Mouse (Mus musculus) neural tube, embryonic 11.5 days (tissue): ENCODE data around the gene Fam207a. TPM values are rescaled to one million over a fixed set of nuclear protein-coding genes. Genes with fewer than 3 reads are reported as not detected.

Source experiments
- polyA plus RNA-seq: library from polyadenylated mRNA; unstranded; fragments of >200 nt; fragmentation: Nextera tagmentation; extraction: Ambion mirVana; gene quantifications from 2 replicates; pipeline ENCODE4 v1.2.1, GENCODE M21; 2014

Gene Fam207a
- polyA plus RNA-seq, 1 experiment from 2014 or later: 49.0 TPM

Other genes with a start within 250 kb of the Fam207a start
- 5.1 and 5.2 TPM in 2 replicates for gene Adarb1, start 97.5 kb downstream of the Fam207a start, polyA plus RNA-seq
- gene Itgb2, start 14.5 kb upstream of the Fam207a start, polyA plus RNA-seq: 1.5 TPM in 2 replicates
- 71.4 and 72.1 TPM in 2 replicates for gene Pttg1ip, start 65.9 kb upstream of the Fam207a start, polyA plus RNA-seq
- gene Sumo3, start 90.3 kb upstream of the Fam207a start, polyA plus RNA-seq: 334 and 346 TPM in 2 replicates
- gene Gm49325, start 90.4 kb upstream of the Fam207a start, polyA plus RNA-seq: 1.4 and 4.8 TPM in 2 replicates
- gene Ube2g2, start 106.5 kb upstream of the Fam207a start, polyA plus RNA-seq: 65.9 and 66.0 TPM in 2 replicates
- gene Tspear, start 170.8 kb upstream of the Fam207a start, polyA plus RNA-seq: 0.92 and 1.0 TPM in 2 replicates
- not detected in 2 replicates for gene Gm19402, start 175.0 kb upstream of the Fam207a start, polyA plus RNA-seq
- gene Gm9508, start 181.4 kb upstream of the Fam207a start, polyA plus RNA-seq: not detected in 2 replicates
- gene Gm10272, start 190.8 kb upstream of the Fam207a start, polyA plus RNA-seq: not detected in 2 replicates
- gene Gm10024, start 195.7 kb upstream of the Fam207a start, polyA plus RNA-seq: not detected in 2 replicates
- gene Gm10142, start 200.0 kb upstream of the Fam207a start, polyA plus RNA-seq: not detected in 2 replicates
- gene Krtap12-1, start 204.8 kb upstream of the Fam207a start, polyA plus RNA-seq: not detected in 2 replicates
- not detected in 2 replicates for gene Gm10100, start 210.7 kb upstream of the Fam207a start, polyA plus RNA-seq
- not detected in 2 replicates for gene Gm18596, start 226.9 kb upstream of the Fam207a start, polyA plus RNA-seq
- gene Gm9736, start 235.6 kb upstream of the Fam207a start, polyA plus RNA-seq: not detected in 2 replicates
- gene Gm3233, start 243.9 kb upstream of the Fam207a start, polyA plus RNA-seq: not detected in 2 replicates